Mouse (Mus musculus) spleen, adult 2 months (tissue): ENCODE measurements around the gene Armh1.

ENCODE experiments used
- CTCF ChIP-seq: fragments of 200-500 bp; IDR thresholded peaks from 2 replicates; pipeline ENCODE4 v1.5.1; 2011; ENCODE audit warnings: mild to moderate bottlenecking, inconsistent platforms; ENCODE audit not compliant: insufficient read depth, insufficient read length, insufficient replicate concordance; ENCODE audit errors: extremely low read depth
- POLR2A ChIP-seq: fragments of 200-500 bp; IDR thresholded peaks from 2 replicates; pipeline ENCODE4 v1.6.1; 2011; ENCODE audit warnings: low read depth, low read length, inconsistent platforms

GRCm38 (mm10) chr4:117230331-117230730, 21.6 kb downstream of the Armh1 start:
- TF ChIP-seq CTCF (no peak), POLR2A (no peak)
